Mouse (Mus musculus) B cell, adult 67 days (primary cell): ENCODE data around the gene Rbl1. TPM values are rescaled to one million over a fixed set of nuclear protein-coding genes. Genes with fewer than 3 reads are reported as not detected.

Experiments used
- total RNA-seq, 2 experiments: library from RNA; stranded (reverse); gene quantifications; 4 replicates each; pipeline ENCODE4 v1.2.4; 2023

Gene Rbl1
- 10 to 100 TPM; 22.8 to 24.4 TPM for total RNA-seq

GRCm38 (mm10) chr2:157204366-157205218 lies at the start of gene Rbl1:
TSS of gene Rbl1 (minus strand) at chr2:157204534.

GRCm38 (mm10) chr2:157135014-157135413 lies 69.3 kb downstream of the Rbl1 start, which contains the start of gene Samhd1:
TSS of gene Samhd1 (minus strand) at chr2:157135265.

Other genes with a start within 250 kb of the Rbl1 start
- 10 to 100 TPM; 39.2 to 45.5 TPM for gene Ndrg3, start 212.5 kb downstream of the Rbl1 start, total RNA-seq
- gene Dsn1, start 197.4 kb downstream of the Rbl1 start, total RNA-seq = 10 to 100 TPM; 19.5 to 30.8 TPM
- under 1 TPM; 0.26 to 0.33 TPM for gene Soga1, start 125.3 kb downstream of the Rbl1 start, total RNA-seq
- gene Tldc2, start 117.5 kb downstream of the Rbl1 start, total RNA-seq = not detected
- gene Samhd1, start 69.3 kb downstream of the Rbl1 start, total RNA-seq = 100 to 1,000 TPM; 552 to 568 TPM
- 100 to 1,000 TPM; 114 to 117 TPM for gene Rpn2, start 74.5 kb upstream of the Rbl1 start, total RNA-seq
- under 1 TPM in 1 of 2 experiments, not detected in 1; 0.24 TPM for gene Mroh8, start 75.0 kb upstream of the Rbl1 start, total RNA-seq
- gene Ghrh, start 143.0 kb upstream of the Rbl1 start, total RNA-seq = not detected
- gene Manbal, start 163.1 kb upstream of the Rbl1 start, total RNA-seq = 10 to 100 TPM; 16.6 to 25.5 TPM
- 1 to 10 TPM; 1.8 to 2.6 TPM for gene Src, start 213.9 kb upstream of the Rbl1 start, total RNA-seq